Mouse (Mus musculus) midbrain, embryonic 14.5 days (tissue): Measurements from ENCODE around the gene Col9a3. TPM values are rescaled to one million over a fixed set of nuclear protein-coding genes. Genes with fewer than 3 reads are reported as not detected.
A peak's percentile ranks its signal among the peaks of the same experiment; 100 is the strongest.

Experiments
- ATAC-seq: fragments of 200-750 bp; cut with Nextera tagmentation; 2 replicates; pipeline ENCODE4 v1.8.0; 2017; ENCODE audit warnings: moderate number of reproducible peaks, moderate library complexity; ENCODE audit not compliant: low FRiP score, low TSS enrichment
- DNase-seq: peaks from one replicate; pipeline ENCODE4 v3.0.0-alpha.2; 2015
- H3K27ac ChIP-seq: fragments of 300-500 bp; sonication (generic); replicated peaks from 2 replicates; pipeline ENCODE4 v1.5.1; 2014; ENCODE audit warnings: mild to moderate bottlenecking, low read depth, low read length, moderate library complexity
- H3K27me3 ChIP-seq: fragments of 300-500 bp; sonication (generic); 2 replicates; pipeline ENCODE4 v1.6.1; 2014; ENCODE audit warnings: low read length, control low read depth, mixed read lengths; ENCODE audit not compliant: control insufficient read depth, insufficient read depth
- H3K36me3 ChIP-seq: fragments of 300-500 bp; sonication (generic); 2 replicates; pipeline ENCODE4 v1.6.1; 2014; ENCODE audit warnings: low read length, control low read depth; ENCODE audit not compliant: control insufficient read depth, insufficient read depth
- H3K4me1 ChIP-seq: fragments of 300-500 bp; sonication (generic); 2 replicates; pipeline ENCODE4 v1.6.1; 2014; ENCODE audit warnings: mild to moderate bottlenecking, antibody characterized with exemption, low read length, control low read depth; ENCODE audit not compliant: control insufficient read depth, insufficient read depth
- H3K4me2 ChIP-seq: fragments of 300-500 bp; sonication (generic); 2 replicates; pipeline ENCODE4 v1.6.1; 2014; ENCODE audit warnings: mild to moderate bottlenecking, low read length, moderate library complexity
- H3K4me3 ChIP-seq: fragments of 300-500 bp; sonication (generic); replicated peaks from 2 replicates; pipeline ENCODE4 v1.5.1; 2014; ENCODE audit warnings: low read depth, low read length
- H3K9ac ChIP-seq: fragments of 300-500 bp; sonication (generic); replicated peaks from 2 replicates; pipeline ENCODE4 v1.6.1; 2014; ENCODE audit warnings: mild to moderate bottlenecking, low read length, moderate library complexity
- H3K9me3 ChIP-seq: fragments of 300-500 bp; sonication (generic); 2 replicates; pipeline ENCODE4 v1.6.1; 2016; ENCODE audit warnings: low read length, control low read depth, mixed read lengths; ENCODE audit not compliant: control insufficient read depth
- WGBS: fragments of 180-500 bp; shearing (Covaris S2); extraction: QIAGEN DNeasy Blood & Tissue Kit; methylation state at CpG from one replicate; pipeline ENCODE4 v1.1.7; 2014; 5-methylcytosine and 5-hydroxymethylcytosine counted together
- polyA plus RNA-seq: library from polyadenylated mRNA; unstranded; fragments of >200 nt; fragmentation: Nextera tagmentation; extraction: Ambion mirVana; gene quantifications from 2 replicates; pipeline ENCODE4 v1.2.1, GENCODE M21; 2014

Col9a3 gene
- polyA plus RNA-seq, 1 experiment from 2014 or later: 26.6 TPM

GRCm38 (mm10) chr2:180646841-180647240 lies 49.3 kb downstream of the Col9a3 start:
- Histone ChIP-seq H3K4me3 (no peak overlapping the region), H3K27me3 (peaks cover 14% of the 10 kb centered on the region), H3K36me3 (no peaks in the 10 kb centered on the region), H3K9me3 (peaks cover 14% of the 10 kb centered on the region), H3K4me2 (no peak overlapping the region), H3K27ac (no peak overlapping the region), H3K9ac (no peak overlapping the region), H3K4me1 (no peaks in the 10 kb centered on the region)
- no peak for ATAC-seq
- DNase-seq: no peak

DNA sequence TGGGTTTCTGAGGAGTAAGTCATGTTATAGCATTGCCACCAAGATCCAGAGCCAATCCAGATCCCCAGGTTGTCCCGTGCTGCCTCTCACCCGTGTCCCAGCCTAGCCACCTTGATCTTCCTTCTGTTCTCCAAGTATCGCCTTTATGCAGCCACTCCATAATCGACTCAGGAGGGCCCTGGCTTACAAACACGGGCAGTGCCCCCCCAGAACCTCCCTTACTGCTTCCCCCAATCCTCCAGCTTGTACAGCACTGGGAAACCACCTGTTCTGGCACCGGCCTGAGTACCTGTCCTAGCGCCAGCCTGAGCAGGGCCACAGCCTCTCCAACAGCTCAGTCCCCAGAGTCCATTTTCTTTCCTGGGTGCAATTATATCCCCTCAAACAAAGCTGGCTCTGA lies 57.1 kb downstream of the Col9a3 start:
- no peaks in the 10 kb centered on the region for H3K4me1 ChIP-seq
- no peak overlapping the region for H3K27ac ChIP-seq
- DNase-seq (no peak), ATAC-seq (no peak)
- H3K36me3 ChIP-seq: no peaks in the 10 kb centered on the region
- 85% methylated on average over 7 of the region's 7 CpGs for WGBS
- no peaks in the 10 kb centered on the region for H3K9me3 ChIP-seq
- H3K4me2 ChIP-seq: no peak overlapping the region
- no peaks in the 10 kb centered on the region for H3K27me3 ChIP-seq
- no peak overlapping the region for H3K9ac ChIP-seq
- no peak overlapping the region for H3K4me3 ChIP-seq

DNA sequence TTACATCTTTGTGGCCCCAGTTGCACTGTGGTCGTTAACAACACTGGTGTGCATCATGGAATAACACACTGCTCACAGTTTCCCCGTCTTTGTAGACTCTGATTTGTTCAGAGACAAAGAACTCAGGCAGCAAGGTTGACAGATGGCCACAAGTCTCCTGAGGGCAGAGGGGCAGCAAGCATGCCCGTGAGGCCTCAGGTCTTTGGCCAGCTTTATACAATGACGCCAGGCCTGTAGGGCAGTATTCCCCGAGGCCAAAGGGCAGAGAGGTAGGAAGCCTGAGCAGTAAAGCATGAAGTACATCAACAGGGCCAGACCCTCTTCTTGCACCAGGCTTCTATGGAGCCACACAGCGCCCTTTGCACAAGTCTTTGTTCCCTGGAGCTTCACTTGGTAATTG lies 57.6 kb downstream of the Col9a3 start:
- no peaks in the 10 kb centered on the region for H3K9me3 ChIP-seq
- H3K9ac ChIP-seq: no peak overlapping the region
- no peaks in the 10 kb centered on the region for H3K27me3 ChIP-seq
- ATAC-seq (no peak), DNase-seq (no peak)
- 46% methylated on average over 6 of the region's 6 CpGs for WGBS
- H3K36me3 ChIP-seq: 0 out of 2 replicates have a peak, but pooled peaks cover under 1% of the 10 kb centered on the region
- H3K4me1 ChIP-seq: no peaks in the 10 kb centered on the region
- no peak overlapping the region for H3K27ac ChIP-seq
- H3K4me2 ChIP-seq: no peak overlapping the region
- no peak overlapping the region for H3K4me3 ChIP-seq

DNA sequence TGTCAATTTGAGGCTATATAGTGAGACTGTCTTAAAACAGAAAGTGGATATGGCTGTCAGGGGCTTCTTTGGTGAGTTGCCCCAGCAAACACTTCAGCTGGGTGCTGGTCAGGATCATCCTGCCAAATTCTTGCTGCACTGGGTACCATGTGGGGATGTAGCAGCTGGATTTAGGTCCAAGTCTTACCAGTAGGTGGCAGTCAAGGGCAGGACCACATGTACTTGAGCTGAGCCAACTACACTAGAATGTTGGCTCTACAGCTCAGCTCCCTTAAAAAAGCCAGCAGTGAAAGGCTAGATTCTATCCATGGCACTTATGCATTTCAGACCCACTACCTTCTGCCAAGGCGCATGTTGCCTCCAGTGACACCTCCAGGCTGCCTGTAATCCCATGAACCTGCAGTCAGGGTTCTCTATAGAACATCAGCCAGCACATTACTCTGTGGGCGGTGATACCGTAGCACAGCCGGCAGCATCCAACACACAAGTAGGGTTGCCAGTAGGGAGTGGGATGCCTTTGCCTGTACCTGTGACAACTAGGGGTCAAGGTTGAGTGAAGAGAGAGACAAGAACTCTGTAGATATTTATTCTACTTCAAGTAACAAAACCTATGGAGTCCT lies 59.9 kb downstream of the Col9a3 start:
- no peak overlapping the region for H3K9ac ChIP-seq
- H3K27ac ChIP-seq: no peak overlapping the region
- H3K4me1 ChIP-seq: no peaks in the 10 kb centered on the region
- no peak overlapping the region for H3K4me2 ChIP-seq
- no peaks in the 10 kb centered on the region for H3K9me3 ChIP-seq
- no peaks in the 10 kb centered on the region for H3K27me3 ChIP-seq
- DNase-seq: peak; percentile 88
- H3K4me3 ChIP-seq: no peak overlapping the region
- WGBS: 77% methylated on average over 4 of the region's 4 CpGs
- peaks cover 23% of the 10 kb centered on the region for H3K36me3 ChIP-seq
- no peak for ATAC-seq

DNA sequence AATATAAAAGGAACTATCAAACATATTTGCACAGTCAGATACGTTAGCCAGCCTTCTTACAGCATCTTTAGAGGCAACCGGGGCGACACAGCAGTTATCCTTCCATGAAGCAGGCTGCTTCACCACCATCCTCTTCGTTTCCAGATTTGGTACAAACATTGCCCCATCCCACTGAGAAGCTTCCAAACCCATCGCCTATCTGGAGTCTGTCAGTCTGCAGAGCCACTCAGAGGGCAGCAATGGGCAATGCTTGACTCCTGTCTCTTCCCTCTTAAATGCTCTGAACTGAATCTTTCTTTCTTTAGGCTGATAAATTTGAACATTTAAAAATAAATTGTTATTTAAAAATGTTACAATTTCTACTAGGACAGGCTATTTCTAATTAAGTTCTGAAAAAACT lies 60.8 kb downstream of the Col9a3 start:
- no peak overlapping the region for H3K27ac ChIP-seq
- no peak overlapping the region for H3K4me3 ChIP-seq
- DNase-seq (no peak), ATAC-seq (no peak)
- no peaks in the 10 kb centered on the region for H3K27me3 ChIP-seq
- no peak overlapping the region for H3K4me2 ChIP-seq
- H3K9ac ChIP-seq: no peak overlapping the region
- H3K36me3 ChIP-seq: peaks cover 23% of the 10 kb centered on the region
- H3K4me1 ChIP-seq: no peaks in the 10 kb centered on the region
- no peaks in the 10 kb centered on the region for H3K9me3 ChIP-seq
- 86% methylated on average over 5 of the region's 5 CpGs for WGBS

DNA sequence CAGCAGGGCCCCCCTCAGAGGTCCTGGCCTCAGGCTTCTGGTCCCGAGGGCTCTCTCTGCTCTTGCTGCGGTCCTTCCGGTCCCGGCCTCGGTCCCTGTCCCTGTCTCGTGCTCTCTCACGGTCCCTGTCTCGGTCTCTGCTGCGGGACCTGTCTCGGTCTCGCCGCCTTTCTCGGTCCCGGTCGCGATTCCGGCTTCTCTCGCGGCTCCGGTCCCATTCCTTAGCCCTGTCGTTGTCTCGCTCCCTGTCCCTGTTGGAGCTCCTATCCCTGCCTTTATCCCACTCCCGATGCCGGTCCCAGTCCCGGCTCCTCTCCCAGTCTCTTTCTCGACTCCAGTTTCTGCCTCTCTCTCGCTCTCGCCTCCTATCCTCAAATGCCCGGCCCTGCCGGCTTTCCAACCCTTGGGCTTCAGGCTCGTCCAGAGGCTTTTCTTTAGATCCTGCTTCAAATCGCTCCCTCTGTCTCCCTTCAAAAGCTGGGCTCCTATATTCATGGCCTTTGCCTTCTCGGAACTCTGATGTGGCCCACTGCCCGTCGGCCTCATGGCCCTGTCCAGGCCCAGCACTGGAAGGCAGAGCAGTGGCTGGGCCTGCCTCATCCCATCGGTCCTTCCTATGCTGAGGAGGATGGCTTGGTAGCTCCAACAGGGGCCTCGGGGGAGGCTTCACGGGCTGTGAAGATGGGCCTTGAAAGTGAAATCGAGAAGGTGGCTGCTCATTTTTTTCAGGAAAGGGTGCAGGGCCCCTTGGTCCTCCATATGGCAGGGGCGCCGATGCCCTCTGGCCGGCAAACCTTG lies 62.0 kb downstream of the Col9a3 start:
- Histone ChIP-seq H3K4me2 (peak overlapping the region; percentile 45), H3K9me3 (no peaks in the 10 kb centered on the region), H3K27me3 (no peaks in the 10 kb centered on the region), H3K36me3 (peaks cover 29% of the 10 kb centered on the region), H3K27ac (no peak overlapping the region), H3K9ac (peak overlapping the region; percentile 39), H3K4me3 (no peak overlapping the region), H3K4me1 (no peaks in the 10 kb centered on the region)
- ATAC-seq: no peak
- peak; percentile 31 for DNase-seq
- 21% methylated on average over 42 of the region's 42 CpGs for WGBS

DNA sequence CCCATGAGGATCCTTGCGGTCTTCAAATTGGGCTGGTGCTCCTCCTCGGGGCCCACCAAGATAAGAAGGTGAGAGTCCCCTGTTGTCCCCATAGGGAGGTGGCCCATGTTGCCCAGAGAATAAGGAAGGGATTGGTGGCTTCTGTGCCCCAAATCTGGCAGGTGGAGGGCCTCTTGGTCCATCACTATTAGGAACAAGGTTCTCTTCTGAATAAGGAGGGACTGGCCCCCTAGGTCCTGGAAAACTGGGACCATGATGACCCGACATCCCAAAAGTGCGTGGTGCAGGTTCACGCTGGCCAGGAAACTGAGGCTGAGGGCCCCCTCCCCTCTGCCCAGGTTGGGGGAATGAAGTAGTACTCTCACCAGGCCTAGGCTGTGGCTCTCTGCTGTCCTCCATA lies 62.9 kb downstream of the Col9a3 start:
- Histone ChIP-seq H3K9ac (no peak overlapping the region), H3K9me3 (no peaks in the 10 kb centered on the region), H3K4me2 (no peak overlapping the region), H3K27ac (no peak overlapping the region), H3K4me3 (no peak overlapping the region), H3K4me1 (no peaks in the 10 kb centered on the region), H3K36me3 (peaks cover 39% of the 10 kb centered on the region), H3K27me3 (no peaks in the 10 kb centered on the region)
- DNase-seq: no peak
- 98% methylated on average over 5 of the region's 5 CpGs for WGBS
- no peak for ATAC-seq

GRCm38 (mm10) chr2:180662008-180662407 lies 64.4 kb downstream of the Col9a3 start:
- WGBS: 88% methylated on average over 4 of the region's 4 CpGs
- Histone ChIP-seq H3K9ac (no peak overlapping the region), H3K4me2 (no peak overlapping the region), H3K4me1 (no peaks in the 10 kb centered on the region), H3K36me3 (peaks cover 53% of the 10 kb centered on the region), H3K4me3 (no peak overlapping the region), H3K27ac (no peak overlapping the region), H3K27me3 (no peaks in the 10 kb centered on the region), H3K9me3 (no peaks in the 10 kb centered on the region)
- ATAC-seq (no peak), DNase-seq (no peak)
